Mouse (Mus musculus) T-helper 2 cell (primary cell): ENCODE results near the gene Tec.

Source experiments
- in situ Hi-C: fragments of 300-600 bp; cut with MboI, MseI; formaldehyde crosslinking; loops from one replicate; pipeline ENCODE4 v1.15.1; 2025; ENCODE audit warnings: high pct_unique_total_duplicates

Tec gene

DNA sequence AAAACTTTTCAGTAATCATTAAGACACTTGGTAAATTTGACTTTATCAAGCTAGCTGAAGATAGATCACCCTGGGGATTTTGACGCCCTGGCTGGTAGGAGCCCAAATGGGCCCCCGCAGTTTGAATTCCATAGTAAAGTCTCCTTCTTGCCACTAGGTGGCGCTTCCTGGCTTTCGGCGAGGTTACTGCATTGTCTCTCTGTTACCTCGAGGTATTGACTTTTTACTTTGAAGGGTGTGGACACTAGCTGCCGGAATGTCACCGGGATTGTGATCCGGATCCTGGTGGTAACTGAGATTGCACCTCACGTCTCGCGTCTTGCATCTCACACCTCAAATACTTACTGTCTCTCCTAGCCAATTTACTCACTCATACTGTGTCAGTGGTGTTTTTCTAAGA lies 23.3 kb upstream of the Tec start:
- in situ Hi-C loops: no loop called here

DNA sequence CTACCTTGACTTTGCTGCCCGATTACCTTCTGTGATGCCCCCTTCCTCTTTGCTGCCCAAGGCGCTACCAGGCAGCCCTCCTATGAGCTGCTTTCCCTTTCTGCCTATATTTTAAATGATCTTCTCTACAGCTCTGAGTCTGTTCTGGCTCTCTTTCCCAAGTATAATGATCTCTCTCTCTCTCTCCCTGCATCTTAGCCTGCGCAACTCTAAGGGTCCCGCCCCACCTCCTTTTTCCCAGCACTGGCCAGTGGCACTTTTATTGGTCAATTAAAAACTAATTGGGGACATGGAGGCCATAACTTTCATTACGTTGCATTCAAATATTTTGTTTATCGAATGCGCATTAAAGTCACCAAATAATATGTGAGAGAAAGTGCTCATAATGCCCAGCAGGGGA lies 20.0 kb upstream of the Tec start:
- in situ Hi-C loops: no loop called here

DNA sequence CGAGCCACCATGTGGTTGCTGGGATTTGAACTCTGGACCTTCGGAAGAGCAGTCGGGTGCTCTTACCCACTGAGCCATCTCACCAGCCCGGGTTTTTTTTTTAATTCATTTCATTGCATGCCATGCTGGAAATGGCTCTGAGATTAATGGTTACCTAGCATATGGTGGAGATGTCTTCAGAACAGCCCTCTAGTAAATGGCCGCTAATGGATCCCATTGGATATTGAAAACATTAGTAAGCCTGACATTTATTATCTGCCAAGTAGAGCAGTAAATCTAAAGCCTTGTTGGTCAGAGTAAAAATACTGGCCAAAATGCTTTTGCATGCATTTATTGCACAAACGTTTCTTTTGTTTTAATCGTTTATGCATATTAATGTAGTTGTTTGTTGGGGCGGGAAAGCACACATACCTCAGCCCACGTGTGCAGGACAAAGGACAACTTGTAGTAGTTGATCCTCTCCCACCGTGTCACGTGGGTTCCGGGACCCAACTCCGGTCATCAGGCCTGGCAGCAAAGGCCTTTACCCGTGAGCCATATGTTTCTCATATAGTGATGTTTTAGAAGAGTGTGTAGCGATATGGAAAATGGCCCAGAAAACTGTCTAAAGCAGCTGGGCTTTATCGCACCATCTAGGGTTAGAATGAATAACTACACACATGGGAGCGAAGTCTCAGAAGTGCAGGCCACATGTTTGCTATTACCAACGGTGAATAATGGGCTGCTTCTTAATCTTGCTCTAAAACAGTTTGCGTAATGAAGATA lies 18.4 kb upstream of the Tec start:
- in situ Hi-C loops: no loop called here

DNA sequence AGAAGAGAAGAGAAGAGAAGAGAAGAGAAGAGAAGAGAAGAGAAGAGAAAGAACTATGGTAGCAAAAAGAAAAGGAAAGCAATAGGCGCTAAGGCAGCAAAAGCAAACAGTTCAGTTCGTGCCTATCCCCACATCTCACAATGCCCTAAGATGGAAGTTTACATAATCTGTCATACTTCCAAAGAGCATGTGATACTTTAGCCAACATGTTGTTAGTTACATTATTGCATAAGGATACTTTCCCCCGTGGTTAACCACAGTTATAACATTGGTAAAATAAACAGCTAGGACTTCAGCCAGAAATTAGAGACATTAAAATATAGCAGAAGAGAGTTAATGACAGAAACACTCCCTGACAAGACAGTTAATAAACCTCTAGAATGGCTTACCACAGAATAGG lies 15.4 kb upstream of the Tec start:
- in situ Hi-C loops: no loop called here

DNA sequence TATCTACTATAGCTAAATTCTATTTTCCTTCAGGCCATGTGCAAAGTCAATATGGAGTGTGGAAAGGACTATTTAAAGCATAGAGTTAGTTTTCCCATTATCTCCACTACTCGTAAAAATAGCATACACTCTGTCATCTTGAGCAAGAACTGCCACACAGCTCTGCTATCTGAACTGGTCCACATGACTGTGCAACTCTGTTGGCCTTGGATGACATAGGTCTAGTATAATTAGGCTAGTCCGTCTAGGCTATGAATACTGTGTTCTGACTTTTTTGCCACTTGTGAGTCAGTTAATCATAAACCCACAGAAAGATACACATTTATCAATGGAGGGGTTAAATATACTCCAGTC lies 14.1 kb upstream of the Tec start:
- in situ Hi-C loops: no loop called here

DNA sequence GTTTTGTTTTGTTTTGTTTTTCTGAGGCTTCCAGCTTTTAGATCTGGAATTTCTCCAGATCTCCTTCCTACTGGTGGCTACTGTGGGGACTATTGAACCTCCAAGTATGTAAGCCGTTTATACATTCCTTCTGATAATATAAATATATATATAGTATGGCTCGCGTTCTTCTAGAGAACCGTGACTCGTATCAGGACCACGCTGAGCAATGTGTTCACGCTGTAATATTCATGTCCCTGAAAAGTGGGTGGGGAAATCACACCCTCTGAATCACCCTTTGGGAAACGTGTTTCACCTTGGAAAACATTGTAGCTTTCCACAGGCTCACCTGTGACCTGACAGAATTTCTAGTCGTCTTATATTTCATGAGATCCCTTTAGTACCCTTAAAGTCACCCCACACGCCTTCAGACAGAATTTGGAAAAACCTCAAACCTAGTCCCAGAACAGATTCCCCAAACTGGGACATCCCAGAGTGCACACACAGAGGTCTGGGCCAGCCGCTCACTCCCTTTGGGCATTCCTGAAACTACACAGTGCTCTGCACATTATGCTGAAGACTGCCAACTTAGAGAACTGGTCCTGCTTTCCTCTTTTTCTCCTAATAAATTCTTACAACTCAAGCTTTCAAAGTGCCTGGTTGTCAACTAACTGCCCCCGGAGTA lies 13.6 kb upstream of the Tec start:
- in situ Hi-C loops: no loop called here

DNA sequence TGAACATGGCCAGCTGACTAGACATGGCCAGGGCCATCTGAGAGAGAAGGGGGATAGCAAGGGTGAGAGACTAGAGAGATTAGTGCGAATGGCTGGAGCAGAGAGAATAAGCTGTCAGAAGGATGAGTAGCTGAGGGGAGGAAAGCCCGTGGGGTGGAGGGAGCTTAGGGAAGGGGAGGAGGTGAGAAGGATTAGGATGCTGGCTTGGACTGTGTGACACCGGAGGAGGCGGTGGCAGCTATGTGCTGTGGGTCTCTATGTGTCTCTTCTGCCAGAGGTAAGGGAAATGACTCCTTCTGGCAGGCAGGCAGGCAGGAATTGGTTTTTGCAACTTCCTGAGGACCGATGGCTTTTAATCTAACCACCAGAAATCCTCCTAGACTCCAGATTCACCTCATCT lies 11.5 kb upstream of the Tec start:
- in situ Hi-C loops: no loop called here

DNA sequence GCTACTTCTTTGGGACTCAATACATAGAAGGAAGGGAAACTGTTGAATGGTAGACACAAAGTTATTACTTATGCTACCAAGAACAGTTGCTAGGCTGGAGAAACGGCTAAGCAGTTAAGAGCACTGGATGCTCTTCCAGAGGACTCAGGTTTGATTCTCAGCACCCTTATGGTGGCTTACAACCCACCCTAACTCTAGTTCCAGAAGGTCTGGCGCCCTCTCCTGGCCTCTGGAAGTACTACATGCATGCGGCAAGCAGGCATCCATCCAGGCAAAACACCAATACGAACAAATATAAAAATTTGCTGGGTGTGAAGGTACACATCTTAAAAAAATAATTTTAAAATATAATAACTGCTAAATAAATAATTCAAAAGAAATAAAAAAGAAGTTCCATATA lies 2.8 kb upstream of the Tec start:
- in situ Hi-C loops: no loop called here

DNA sequence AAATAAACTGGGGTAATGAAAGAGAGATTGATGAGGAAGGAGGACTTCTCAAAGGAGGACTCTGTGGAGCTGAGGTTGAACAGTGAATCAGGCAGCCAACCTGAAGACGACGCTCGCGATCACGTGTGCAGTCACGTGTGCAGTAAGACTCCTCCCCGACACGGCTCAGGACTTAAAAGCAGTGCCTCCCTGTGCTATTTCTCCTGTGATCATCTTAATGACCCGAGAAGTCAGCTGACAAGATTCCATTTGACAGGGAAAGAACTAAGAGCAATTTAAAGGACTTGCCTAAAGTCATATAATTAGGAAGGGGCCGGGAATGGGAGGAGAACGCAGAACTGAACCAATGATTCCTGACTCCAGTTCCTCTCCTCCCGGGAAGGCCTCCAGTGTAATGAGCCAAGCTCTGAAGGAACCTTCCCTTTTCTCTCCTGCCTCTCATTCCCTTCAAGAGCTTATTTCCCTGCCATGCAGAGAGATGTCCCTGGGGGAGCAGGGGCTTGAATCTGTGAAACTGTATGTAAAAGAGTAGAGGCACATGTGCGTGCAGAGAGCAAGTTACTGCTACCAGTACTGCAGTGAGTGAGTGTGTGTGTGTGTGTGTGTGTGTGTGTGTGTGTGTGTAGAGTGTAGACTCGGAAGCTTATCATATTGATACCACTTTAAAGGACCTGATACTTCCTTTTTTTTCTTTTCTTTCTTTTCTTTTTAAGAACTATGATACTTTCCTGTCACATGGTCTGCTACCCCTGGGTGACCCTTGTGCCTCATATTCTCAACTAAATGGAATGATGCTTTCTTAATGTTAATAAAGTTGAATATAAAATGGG lies 1.7 kb upstream of the Tec start:
- in situ Hi-C loops: no loop called here

DNA sequence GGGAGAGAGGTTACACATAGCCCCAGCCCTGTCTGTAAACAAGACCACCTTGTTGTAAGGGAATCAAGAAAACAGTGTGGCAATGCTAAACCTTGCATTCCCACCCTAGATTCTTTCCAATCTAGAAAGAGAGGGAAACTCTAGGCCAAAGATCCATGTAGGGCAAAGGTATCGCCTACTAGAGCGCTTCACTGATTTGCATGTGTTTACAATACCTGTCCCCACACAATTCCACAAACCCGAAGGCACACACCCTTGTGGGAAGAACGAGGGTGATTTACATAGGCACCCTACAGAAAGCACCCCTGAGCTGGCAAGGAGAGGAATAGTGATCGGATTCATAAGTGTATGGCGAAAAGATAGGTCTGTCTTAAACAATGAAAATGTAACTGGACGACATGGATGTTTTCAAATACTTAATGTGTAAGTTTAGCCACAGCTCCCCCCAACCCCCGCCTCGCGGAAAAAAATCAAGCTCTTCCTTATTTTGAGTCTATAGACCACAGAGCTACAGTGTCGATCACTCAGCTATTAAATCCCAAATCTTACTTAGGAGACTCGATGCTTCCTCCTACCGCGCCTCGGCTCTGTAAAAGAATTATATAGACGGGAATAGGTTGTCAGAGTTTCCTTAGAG lies 1.1 kb downstream of the Tec start:
- in situ Hi-C loops: no loop called here

DNA sequence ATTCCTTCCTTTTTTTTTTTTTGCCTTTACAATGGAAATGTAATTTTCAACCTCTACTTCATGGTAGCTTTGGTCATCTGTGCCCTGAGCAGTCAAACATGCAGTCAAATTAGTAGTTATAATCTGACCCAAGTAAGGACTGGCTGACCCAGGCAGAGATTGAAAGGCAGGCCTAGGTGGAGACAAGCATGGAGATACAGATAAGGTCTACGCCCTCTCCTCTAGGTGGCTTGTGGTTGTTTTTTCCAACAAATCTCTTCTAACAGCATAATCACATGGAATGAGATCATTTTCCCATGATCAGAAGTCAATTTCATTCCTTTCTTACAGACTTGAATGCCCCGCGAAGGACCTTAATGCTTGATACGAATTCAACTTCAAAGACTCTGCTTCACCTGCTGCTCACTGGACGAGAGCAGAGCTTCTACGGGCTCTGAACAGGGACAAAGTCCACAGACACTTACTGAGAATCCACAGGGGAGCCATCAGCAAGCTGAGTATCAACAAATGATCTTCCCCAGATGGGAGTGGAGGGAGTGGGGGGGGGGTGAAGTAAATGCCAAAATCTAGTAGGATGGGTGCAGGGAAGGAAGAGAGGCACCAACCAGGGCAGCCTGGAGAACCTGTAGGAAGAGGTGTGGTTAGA lies 1.9 kb downstream of the Tec start:
- in situ Hi-C loops: no loop called here

DNA sequence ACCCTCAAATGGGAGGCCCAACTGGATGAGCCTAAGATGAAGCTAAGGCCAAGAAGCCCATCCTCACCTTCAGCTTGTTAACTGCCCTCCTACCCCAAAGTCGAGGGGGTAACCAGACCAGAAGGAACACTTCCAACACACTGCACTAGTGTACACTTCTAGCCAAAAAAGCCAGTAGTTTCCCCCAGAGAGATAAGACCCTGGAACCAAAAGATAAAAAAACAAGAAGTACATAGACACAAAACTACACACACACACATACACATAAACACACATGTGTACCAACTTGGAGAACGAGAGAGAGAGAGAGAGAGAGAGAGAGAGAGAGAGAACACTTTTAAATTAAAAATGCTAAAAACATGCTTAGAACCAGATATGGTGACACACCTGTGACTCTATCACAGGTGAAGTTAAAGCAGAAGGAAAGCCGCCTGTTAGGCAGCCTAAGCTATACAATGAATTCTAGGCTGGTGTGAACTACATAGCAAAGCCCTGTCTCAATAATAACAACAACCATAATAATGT lies 3.6 kb downstream of the Tec start:
- in situ Hi-C loops: no loop called here

DNA sequence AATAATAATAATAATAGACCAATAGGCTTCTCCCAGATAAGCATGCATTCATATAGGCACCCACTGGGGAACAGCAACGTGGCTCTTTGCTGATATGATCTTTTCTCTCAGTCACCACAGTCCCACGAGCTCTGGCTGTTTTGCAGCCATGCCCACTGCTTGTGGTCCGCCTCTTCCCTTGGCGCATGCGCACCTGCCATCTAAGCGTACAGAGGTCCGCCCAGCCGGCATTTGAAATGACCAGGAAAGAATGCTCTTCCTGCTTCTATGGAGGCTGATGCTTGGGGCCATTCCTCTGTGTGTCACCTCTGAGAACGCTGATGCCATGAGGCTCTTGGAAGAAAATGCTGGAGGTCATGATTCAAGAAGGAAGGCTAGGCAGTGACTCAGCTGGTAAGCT lies 5.1 kb downstream of the Tec start:
- in situ Hi-C loops: no loop called here

DNA sequence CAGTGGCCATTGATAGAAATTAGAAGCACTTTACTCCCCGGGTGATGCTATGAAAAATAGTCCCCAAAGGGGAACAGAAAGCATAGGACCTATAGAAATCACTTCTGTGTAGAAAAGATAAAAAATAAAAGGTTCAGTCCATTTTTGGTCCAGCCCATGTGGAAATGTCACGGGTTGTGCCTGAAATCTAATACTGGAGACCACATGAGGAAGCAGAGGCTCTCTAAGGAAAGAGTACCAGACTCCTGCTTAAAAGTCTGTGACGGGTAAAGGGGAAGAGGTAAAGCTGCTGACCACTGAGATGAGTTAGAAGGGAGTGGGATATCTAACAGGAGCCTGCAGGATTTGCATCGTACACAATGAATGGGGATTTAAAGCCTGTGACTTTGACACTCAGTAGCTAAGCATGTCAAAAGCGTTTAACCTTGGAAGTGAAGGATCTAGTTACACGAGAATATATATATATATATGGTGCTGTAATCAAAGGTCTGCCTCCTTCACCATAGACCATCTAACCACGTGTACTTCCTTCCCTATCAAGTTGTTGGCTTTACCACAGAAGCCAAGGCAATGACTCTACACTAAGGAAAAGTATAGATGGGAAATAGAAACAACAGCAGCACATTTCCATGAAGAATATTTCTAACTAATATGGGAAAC lies 6.4 kb downstream of the Tec start:
- in situ Hi-C loops: no loop called here

DNA sequence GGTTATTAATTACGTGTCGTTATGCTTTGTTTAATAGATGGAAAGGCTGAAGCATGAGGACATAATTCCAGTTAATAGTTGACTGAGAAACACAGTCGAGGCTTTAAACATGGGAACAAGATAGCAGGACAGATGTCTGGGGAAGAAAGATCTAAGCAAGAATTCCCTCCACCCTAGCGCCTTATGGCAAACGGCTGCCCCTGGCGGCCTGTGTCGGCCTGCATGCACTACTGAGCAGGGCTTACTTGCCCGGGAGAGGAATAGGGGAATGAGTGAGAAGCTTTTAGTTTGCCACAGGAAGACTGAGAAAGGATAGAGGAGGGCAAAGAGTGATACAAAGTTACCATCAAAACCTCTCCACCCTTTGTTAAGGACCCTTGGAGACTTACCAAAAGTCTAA lies 7.4 kb downstream of the Tec start:
- in situ Hi-C loops: no loop called here

DNA sequence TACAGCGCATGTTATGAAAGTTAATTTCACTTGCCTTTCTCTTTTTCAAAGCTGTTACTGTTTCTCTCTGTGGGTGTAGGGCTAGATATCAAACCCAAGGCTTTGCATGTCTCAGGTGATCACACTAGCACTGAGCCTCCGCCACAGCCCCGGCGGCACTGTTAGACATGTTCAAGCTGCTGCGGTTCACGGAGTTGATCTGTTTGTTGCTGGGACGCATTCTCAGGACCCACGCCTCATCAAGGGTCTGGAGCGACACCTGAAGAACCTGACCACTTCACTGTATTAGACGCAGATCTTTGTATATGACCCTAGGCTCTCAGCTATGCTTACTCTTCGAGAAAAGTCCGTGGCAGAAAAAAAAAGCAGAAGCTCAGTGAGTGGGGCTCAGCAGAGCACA lies 10.0 kb downstream of the Tec start:
- in situ Hi-C loops: no loop called here

DNA sequence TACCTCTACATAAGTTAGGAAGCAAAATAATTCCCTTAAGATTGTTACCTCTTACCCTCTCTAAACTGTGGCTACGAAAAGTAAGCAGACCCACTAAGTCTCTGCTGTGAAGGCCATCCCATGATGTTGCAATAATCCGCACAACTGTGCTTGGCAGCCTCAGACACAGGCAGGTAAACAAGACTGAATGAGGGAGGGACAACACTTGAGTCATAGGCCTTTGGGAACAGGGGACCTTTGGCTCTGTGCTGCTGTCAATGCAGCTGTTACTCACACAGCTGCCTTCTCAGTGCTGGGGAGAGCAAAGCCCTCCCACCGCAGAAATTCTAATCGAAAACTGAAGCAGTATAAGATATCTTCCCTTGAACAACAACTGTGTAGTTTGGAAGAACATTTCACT lies 10.5 kb downstream of the Tec start:
- in situ Hi-C loops: no loop called here

DNA sequence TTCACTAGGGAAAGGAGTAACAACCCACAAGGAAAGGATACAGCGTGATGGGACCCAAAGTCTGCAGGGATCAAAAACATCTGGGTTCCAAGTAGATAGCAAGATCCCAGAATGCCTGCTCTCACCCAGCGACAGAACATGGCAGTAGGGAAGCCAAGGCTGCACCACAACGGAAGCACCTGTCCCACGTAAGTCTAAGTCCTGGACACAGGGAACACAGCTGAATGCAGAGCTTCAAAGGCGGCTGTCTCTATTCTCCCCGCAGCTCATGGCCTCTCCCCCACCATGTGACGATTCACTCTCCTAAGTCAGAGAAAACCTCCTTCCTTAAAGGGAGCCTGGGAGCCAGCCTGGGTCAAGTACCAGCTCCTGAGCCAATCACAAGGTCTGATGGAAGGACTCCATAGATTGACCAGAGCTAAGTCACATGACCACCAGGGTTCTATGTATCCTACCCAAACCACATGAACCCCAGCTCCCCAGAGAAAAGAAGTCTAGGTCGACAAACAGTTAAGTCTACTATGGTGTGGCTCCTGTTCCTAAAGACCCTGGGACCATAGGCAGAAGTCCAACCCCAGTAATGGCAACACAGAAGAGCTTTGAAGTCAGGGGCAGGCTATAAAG lies 11.9 kb downstream of the Tec start:
- in situ Hi-C loops: no loop called here

DNA sequence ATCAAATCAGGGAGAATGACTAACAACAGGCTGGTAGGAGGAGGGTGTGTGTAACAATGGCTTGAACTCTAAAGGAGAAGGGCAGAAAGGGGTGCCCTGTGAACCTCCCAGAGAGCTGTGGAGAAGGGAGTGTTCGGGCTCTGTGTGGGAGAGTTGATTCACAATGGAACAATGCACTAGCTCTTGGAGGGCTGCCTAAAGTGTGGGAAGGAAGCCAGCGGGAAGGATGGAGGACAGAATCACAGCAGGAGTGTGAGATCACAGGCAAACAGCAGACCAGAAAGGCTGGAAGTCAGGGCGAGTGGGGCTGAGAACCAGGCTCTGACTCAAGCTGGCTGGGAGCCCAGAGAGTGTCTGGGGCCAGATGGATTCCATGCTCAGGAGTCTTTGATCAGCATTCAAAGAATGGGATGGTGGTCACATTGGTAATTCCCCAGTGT lies 12.6 kb downstream of the Tec start:
- in situ Hi-C loops: no loop called here

DNA sequence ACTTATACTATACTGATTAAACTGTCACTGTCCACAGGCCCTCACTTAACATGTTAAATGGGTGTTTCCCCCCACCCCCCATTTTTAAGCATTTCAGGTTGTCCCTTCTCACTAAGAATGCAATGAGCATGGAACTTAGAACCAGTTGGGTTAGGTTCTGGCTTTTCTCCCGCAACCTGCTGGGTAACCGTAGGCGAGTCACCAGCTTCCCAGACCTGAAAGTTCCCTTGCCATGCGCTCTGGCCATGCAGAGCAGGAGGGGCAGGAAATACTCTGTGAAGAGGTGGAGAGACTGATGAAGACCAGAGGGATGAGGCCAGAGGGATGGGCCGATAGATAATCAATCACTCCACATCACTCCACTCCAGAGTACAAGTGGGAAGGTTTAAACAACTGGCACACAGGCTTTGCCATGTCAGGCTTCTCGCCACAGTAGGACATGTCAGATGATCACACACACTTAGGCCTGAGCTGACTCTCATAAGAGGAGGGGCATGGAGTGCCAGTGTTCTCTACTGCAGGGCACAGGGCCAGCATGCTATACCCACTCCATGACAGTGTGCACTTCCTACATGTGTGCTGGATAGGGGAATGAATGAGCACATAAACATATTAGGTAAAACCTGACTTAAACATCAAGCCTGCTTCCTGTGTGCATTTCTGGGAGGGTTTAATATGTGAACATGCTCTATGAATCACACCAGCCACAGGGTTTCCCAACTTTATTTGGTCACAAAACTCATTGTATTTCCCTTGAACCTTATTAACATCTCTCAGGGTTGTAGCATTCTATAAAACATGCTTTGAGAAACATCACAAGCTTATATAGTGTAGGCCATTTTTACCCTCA lies 13.9 kb downstream of the Tec start:
- in situ Hi-C loops: no loop called here
